Mouse (Mus musculus) layer of hippocampus, postnatal 10 days (tissue): Measurements from ENCODE around the gene Smtnl1. TPM values are rescaled to one million over a fixed set of nuclear protein-coding genes. Genes with fewer than 3 reads are reported as not detected.

ENCODE experiments used
- total RNA-seq, 2 experiments: library from RNA; stranded (reverse); gene quantifications; 2 replicates each; pipeline ENCODE4 v1.2.3; 2021

The Smtnl1 gene
- total RNA-seq, 2 experiments from 2014 or later, result not detected

Other genes with a start within 250 kb of the Smtnl1 start
- 10 to 100 TPM; 62.2 to 63.7 TPM for gene Ctnnd1, start 171.9 kb downstream of the Smtnl1 start, total RNA-seq
- not detected for gene Btbd18, start 163.6 kb downstream of the Smtnl1 start, total RNA-seq
- 10 to 100 TPM; 58.8 to 67.6 TPM for gene Selenoh, start 151.9 kb downstream of the Smtnl1 start, total RNA-seq
- 1 to 10 TPM; 4.1 to 4.8 TPM for gene Gm28635, start 144.6 kb downstream of the Smtnl1 start, total RNA-seq
- 10 to 100 TPM; 33.0 to 38.8 TPM for gene Med19, start 144.2 kb downstream of the Smtnl1 start, total RNA-seq
- 100 to 1,000 TPM; 180 to 184 TPM for gene Tmx2, start 143.5 kb downstream of the Smtnl1 start, total RNA-seq
- gene Zdhhc5, start 107.5 kb downstream of the Smtnl1 start, total RNA-seq, result 10 to 100 TPM; 34.3 to 34.4 TPM
- 1 to 10 TPM; 7.4 to 9.5 TPM for gene Clp1, start 95.3 kb downstream of the Smtnl1 start, total RNA-seq
- gene Ypel4, start 88.6 kb downstream of the Smtnl1 start, total RNA-seq, result 10 to 100 TPM; 19.7 to 19.9 TPM
- gene Gm19426, start 79.0 kb downstream of the Smtnl1 start, total RNA-seq, result 1 to 10 TPM; 5.4 to 6.3 TPM
- 10 to 100 TPM in 1 of 2 experiments, 1 to 10 TPM in 1; 9.6 to 10.1 TPM for gene Serping1, start 47.2 kb downstream of the Smtnl1 start, total RNA-seq
- gene Ube2l6, start 23.8 kb downstream of the Smtnl1 start, total RNA-seq, result 1 to 10 TPM; 7.9 to 8.5 TPM
- 10 to 100 TPM; 58.7 to 64.2 TPM for gene Timm10, start 4.3 kb upstream of the Smtnl1 start, total RNA-seq
- gene Slc43a1, start 16.2 kb upstream of the Smtnl1 start, total RNA-seq, result under 1 TPM; 0.27 to 0.75 TPM
- 100 to 1,000 TPM; 108 to 116 TPM for gene Rtn4rl2, start 64.1 kb upstream of the Smtnl1 start, total RNA-seq
- 1 to 10 TPM; 2.4 to 5.3 TPM for gene Slc43a3, start 113.9 kb upstream of the Smtnl1 start, total RNA-seq
- gene Prg2, start 157.8 kb upstream of the Smtnl1 start, total RNA-seq, result not detected
- not detected for gene Prg3, start 165.6 kb upstream of the Smtnl1 start, total RNA-seq
- 100 to 1,000 TPM; 110 to 122 TPM for gene Ssrp1, start 214.6 kb upstream of the Smtnl1 start, total RNA-seq
- 1 to 10 TPM; 2.0 to 2.1 TPM for gene P2rx3, start 214.8 kb upstream of the Smtnl1 start, total RNA-seq
- 100 to 1,000 TPM; 112 to 130 TPM for gene Tnks1bp1, start 225.4 kb upstream of the Smtnl1 start, total RNA-seq